In the genomic region with DNA sequence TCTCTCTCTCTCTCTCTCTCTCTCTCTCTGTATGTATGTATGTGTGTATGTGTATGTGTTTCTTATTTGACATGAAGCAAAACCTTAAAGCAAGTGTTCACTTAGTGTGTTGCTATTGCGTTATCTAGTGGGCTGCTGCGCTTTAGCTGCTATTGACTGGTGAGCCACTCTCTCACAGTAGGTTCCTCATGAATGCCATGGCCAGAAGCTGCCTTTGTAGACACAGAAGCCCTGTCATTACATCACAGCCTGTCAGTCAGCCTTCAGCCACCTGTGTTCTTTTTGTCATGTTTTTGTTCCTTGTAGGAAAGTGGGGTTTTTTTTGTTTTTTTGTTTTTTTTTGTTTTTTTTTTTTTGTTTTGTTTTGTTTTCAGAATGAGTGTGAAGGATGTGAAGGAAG, we compare ENCODE assay signal across 20 mouse cellular contexts.
DNase-seq lines count a peak whose midpoint lies in the region; ATAC-seq and TF ChIP-seq lines count a peak whose summit lies in the region.
"Had no signal": no experiment of that assay in that cellular context is flagged by ENCODE, and none has a peak within 500 bp of the region (broad histone marks: within the 10 kb centered on the region; RNA-seq: fewer than 3 reads in every experiment).

No protein-coding gene starts in this region.

- H3K9ac ChIP-seq in midbrain, embryonic 11.5 days (ENCODE audit: low read length) = no peak overlapping the region
- H3K9ac ChIP-seq in midbrain, postnatal 0 days (replicated peaks; ENCODE audit: low read length, poor library complexity, severe bottlenecking) = no peak overlapping the region
- no peak overlapping the region for H3K9ac ChIP-seq in forebrain, embryonic 11.5 days (ENCODE audit: low read length)
- H3K9ac ChIP-seq in midbrain, embryonic 13.5 days (replicated peaks) = no peak overlapping the region
- H3K9ac ChIP-seq: embryonic facial prominence, embryonic 12.5 days; heart, embryonic 13.5 days; intestine, embryonic 15.5 days had no signal

- no peak for TF ChIP-seq CTCF in midbrain, postnatal 0 days (IDR thresholded peaks at IDR 0.05)
- no peak for TF ChIP-seq CTCF in brain, embryonic 14.5 days (IDR thresholded peaks at IDR 0.05; ENCODE audit: borderline replicate concordance, extremely low read depth, insufficient read depth, insufficient read length)

- peak overlapping the region; percentile 62 for H3K27ac ChIP-seq in midbrain, embryonic 11.5 days (ENCODE audit: low read depth, low read length)
- H3K27ac ChIP-seq in midbrain, postnatal 0 days (ENCODE audit: low read depth, low read length) = no peak overlapping the region
- H3K27ac ChIP-seq in forebrain, embryonic 11.5 days (ENCODE audit: low read depth, low read length) = no peak overlapping the region; the same call in 1 of the 2 replicates
- peak overlapping the region; percentile 45; the same call in 1 of the 2 replicates for H3K27ac ChIP-seq in midbrain, embryonic 13.5 days
- H3K27ac ChIP-seq: embryonic facial prominence, embryonic 12.5 days; heart, embryonic 13.5 days; intestine, embryonic 15.5 days; kidney, postnatal 0 days had no signal

- TF ChIP-seq POLR2A in brain, embryonic 14.5 days (IDR thresholded peaks at IDR 0.05; ENCODE audit: borderline replicate concordance, extremely low read depth, insufficient read depth, insufficient read length, poor library complexity, severe bottlenecking) = no peak

- H3K4me1 ChIP-seq in midbrain, embryonic 11.5 days (ENCODE audit: control insufficient read depth, insufficient read depth, low read length) = peaks cover 21% of the 10 kb centered on the region
- H3K4me1 ChIP-seq in midbrain, postnatal 0 days (ENCODE audit: insufficient read depth, low read length) = no peaks in the 10 kb centered on the region
- H3K4me1 ChIP-seq in forebrain, embryonic 11.5 days (replicated peaks; ENCODE audit: control insufficient read depth, insufficient read depth, low read length) = peaks cover 7% of the 10 kb centered on the region; the same call in 1 of the 2 replicates
- H3K4me1 ChIP-seq in midbrain, embryonic 13.5 days (replicated peaks) = peaks cover 20% of the 10 kb centered on the region
- H3K4me1 ChIP-seq: embryonic facial prominence, embryonic 12.5 days; heart, embryonic 13.5 days; intestine, embryonic 15.5 days had no signal

- peak; percentile 53 for ATAC-seq in midbrain, embryonic 11.5 days (ENCODE audit: low FRiP score)
- no peak for ATAC-seq in midbrain, postnatal 0 days (ENCODE audit: low FRiP score)
- ATAC-seq in forebrain, embryonic 11.5 days (replicated peaks; ENCODE audit: low FRiP score) = peak; percentile 52
- peak; percentile 24; the same call in 1 of the 2 replicates for ATAC-seq in midbrain, embryonic 13.5 days
- ATAC-seq: intestine, embryonic 15.5 days had no signal

- no peak overlapping the region for H3K4me2 ChIP-seq in midbrain, embryonic 11.5 days
- H3K4me2 ChIP-seq in midbrain, postnatal 0 days (ENCODE audit: low read depth, low read length, poor library complexity, severe bottlenecking) = no peak overlapping the region
- H3K4me2 ChIP-seq in forebrain, embryonic 11.5 days (ENCODE audit: low read depth, low read length, severe bottlenecking) = no peak overlapping the region
- H3K4me2 ChIP-seq in midbrain, embryonic 13.5 days (replicated peaks) = no peak overlapping the region
- H3K4me2 ChIP-seq: embryonic facial prominence, embryonic 12.5 days; heart, embryonic 13.5 days; intestine, embryonic 15.5 days had no signal

- H3K36me3 ChIP-seq in midbrain, embryonic 11.5 days (ENCODE audit: control insufficient read depth, insufficient read depth, low read length) = no peaks in the 10 kb centered on the region
- no peaks in the 10 kb centered on the region for H3K36me3 ChIP-seq in midbrain, postnatal 0 days (ENCODE audit: insufficient read depth, low read length)
- H3K36me3 ChIP-seq in forebrain, embryonic 11.5 days (ENCODE audit: control insufficient read depth, insufficient read depth, low read length) = no peaks in the 10 kb centered on the region
- H3K36me3 ChIP-seq in midbrain, embryonic 13.5 days = no peaks in the 10 kb centered on the region
- H3K36me3 ChIP-seq: embryonic facial prominence, embryonic 12.5 days; heart, embryonic 13.5 days; intestine, embryonic 15.5 days had no signal

- DNase-seq in midbrain, embryonic 11.5 days (ENCODE audit: low spot score, missing footprints) = no peak
- no peak for DNase-seq in midbrain, postnatal 0 days (ENCODE audit: low spot score)
- peak; percentile 78 for DNase-seq in brain, embryonic 14.5 days (ENCODE audit: low read depth)
- no peak for DNase-seq in forebrain, embryonic 11.5 days (ENCODE audit: low spot score)
- no peak for DNase-seq in testis, postnatal 10 days (ENCODE audit: low spot score)
- DNase-seq in left cerebral cortex, adult 11 months (ENCODE audit: low spot score) = no peak
- DNase-seq: adrenal gland, adult 8-10 months; cerebellum, adult 11 months; cerebellum, postnatal 14 days; gastrocnemius, postnatal 36 days; heart, postnatal 4 days; layer of hippocampus, postnatal 36 days; liver; lung, adult 2 months; lung, postnatal 4 days had no signal

- no peaks in the 10 kb centered on the region for H3K27me3 ChIP-seq in midbrain, embryonic 11.5 days (ENCODE audit: control insufficient read depth, insufficient read depth, low read length)
- H3K27me3 ChIP-seq in midbrain, postnatal 0 days (ENCODE audit: insufficient read depth, low read length) = no peaks in the 10 kb centered on the region
- H3K27me3 ChIP-seq in forebrain, embryonic 11.5 days (ENCODE audit: control insufficient read depth, insufficient read depth, low read length) = no peaks in the 10 kb centered on the region
- no peaks in the 10 kb centered on the region for H3K27me3 ChIP-seq in midbrain, embryonic 13.5 days
- H3K27me3 ChIP-seq: embryonic facial prominence, embryonic 12.5 days; heart, embryonic 13.5 days; intestine, embryonic 15.5 days had no signal

- 56% methylated on average over 2 of the region's 2 CpGs for WGBS in midbrain, embryonic 11.5 days
- WGBS in midbrain, postnatal 0 days = 45% methylated on average over 2 of the region's 2 CpGs
- 49% methylated on average over 2 of the region's 2 CpGs for WGBS in forebrain, embryonic 11.5 days
- WGBS in midbrain, embryonic 13.5 days = 23% methylated on average over 2 of the region's 2 CpGs

- H3K9me3 ChIP-seq in midbrain, embryonic 11.5 days (ENCODE audit: control insufficient read depth, low read length) = no peaks in the 10 kb centered on the region
- no peaks in the 10 kb centered on the region for H3K9me3 ChIP-seq in midbrain, postnatal 0 days (ENCODE audit: low read length)
- no peaks in the 10 kb centered on the region for H3K9me3 ChIP-seq in forebrain, embryonic 11.5 days (ENCODE audit: control insufficient read depth, low read length)
- no peaks in the 10 kb centered on the region for H3K9me3 ChIP-seq in midbrain, embryonic 13.5 days
- H3K9me3 ChIP-seq: embryonic facial prominence, embryonic 12.5 days; heart, embryonic 13.5 days; intestine, embryonic 15.5 days had no signal

- no peak overlapping the region for H3K4me3 ChIP-seq in midbrain, embryonic 11.5 days (ENCODE audit: low read depth, low read length)
- no peak overlapping the region for H3K4me3 ChIP-seq in midbrain, postnatal 0 days (ENCODE audit: low read depth, low read length)
- H3K4me3 ChIP-seq in forebrain, embryonic 11.5 days (ENCODE audit: low read depth, low read length) = no peak overlapping the region
- no peak overlapping the region for H3K4me3 ChIP-seq in midbrain, embryonic 13.5 days (replicated peaks)
- H3K4me3 ChIP-seq: embryonic facial prominence, embryonic 12.5 days; heart, embryonic 13.5 days; intestine, embryonic 15.5 days had no signal

Comparison
In these comparisons a context has a peak if more than half of its experiments do, and no peak if none do; other contexts are left out.
1. H3K27ac ChIP-seq: peak in midbrain, embryonic 11.5 days (single experiment) and midbrain, embryonic 13.5 days (single experiment); none in midbrain, postnatal 0 days (single experiment) and forebrain, embryonic 11.5 days (single experiment).